Mouse (Mus musculus) brain, adult 2 months (tissue): ENCODE data around the gene Alkbh1.

Experiments
- DNase-seq: peaks from one replicate; pipeline ENCODE4 v3.0.0; 2011; ENCODE audit warnings: low read depth, low spot score

Gene Alkbh1

GRCm38 (mm10) chr12:87381380-87381682, 62.5 kb downstream of the Alkbh1 start:
- DNase-seq: no peak

- no peak for DNase-seq
Measured at GRCm38 (mm10) chr12:87380586-87381379, 63.0 kb downstream of the Alkbh1 start.

DNA sequence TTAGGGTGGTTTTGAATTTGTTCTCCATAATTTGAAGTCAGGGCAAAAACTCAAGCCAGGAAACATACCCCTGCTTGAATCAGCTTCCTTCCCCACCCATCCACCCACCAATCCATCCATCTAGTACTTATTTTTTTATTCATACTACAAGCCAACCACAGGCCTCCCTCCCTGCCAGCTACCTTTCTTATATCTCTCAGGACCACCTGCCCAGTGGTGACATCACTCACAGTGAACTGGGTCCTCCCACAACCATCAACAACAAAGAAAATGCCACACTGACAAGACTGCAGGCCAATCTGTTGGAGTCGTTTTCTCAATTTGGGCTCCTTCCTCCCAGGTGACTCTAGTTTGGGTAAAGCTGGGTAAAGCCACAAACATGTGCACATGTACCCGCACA, 64.3 kb downstream of the Alkbh1 start:
- DNase-seq: no peak
